Mouse (Mus musculus) stomach, embryonic 16.5 days (tissue): ENCODE measurements around the gene Drap1. TPM values are rescaled to one million over a fixed set of nuclear protein-coding genes. Genes with fewer than 3 reads are reported as not detected.
A peak's percentile ranks its signal among the peaks of the same experiment; 100 is the strongest.
"Not testable (repeated sequence)": the region's sequence is repeated elsewhere in the genome, so short reads cannot be mapped to it uniquely, and the experiment has no call there.

Experiments used
- ATAC-seq: fragments of 200-750 bp; cut with Nextera tagmentation; 2 replicates; pipeline ENCODE4 v1.8.0; 2017; ENCODE audit warnings: moderate number of reproducible peaks, moderate TSS enrichment; ENCODE audit not compliant: insufficient read depth, low FRiP score
- H3K27ac ChIP-seq: fragments of 300-500 bp; sonication (generic); 2 replicates; pipeline ENCODE4 v1.5.1; 2014; ENCODE audit warnings: low read length
- H3K27me3 ChIP-seq: fragments of 300-500 bp; sonication (generic); 2 replicates; pipeline ENCODE4 v1.6.1; 2014; ENCODE audit warnings: low read length, control low read depth, mixed read lengths; ENCODE audit not compliant: control insufficient read depth, insufficient read depth
- H3K36me3 ChIP-seq: fragments of 300-500 bp; sonication (generic); 2 replicates; pipeline ENCODE4 v1.6.1; 2014; ENCODE audit warnings: low read length; ENCODE audit not compliant: control insufficient read depth, insufficient read depth
- H3K4me1 ChIP-seq: fragments of 300-500 bp; sonication (generic); 2 replicates; pipeline ENCODE4 v1.6.1; 2014; ENCODE audit warnings: low read length, control low read depth, mixed read lengths; ENCODE audit not compliant: control insufficient read depth, insufficient read depth
- H3K4me2 ChIP-seq: fragments of 300-500 bp; sonication (generic); 2 replicates; pipeline ENCODE4 v1.6.1; 2014; ENCODE audit warnings: low read depth, low read length, mixed read lengths
- H3K4me3 ChIP-seq: fragments of 300-500 bp; sonication (generic); replicated peaks from 2 replicates; pipeline ENCODE4 v1.5.1; 2014; ENCODE audit warnings: mild to moderate bottlenecking, low read length
- H3K9ac ChIP-seq: fragments of 300-500 bp; sonication (generic); 2 replicates; pipeline ENCODE4 v1.6.1; 2014; ENCODE audit warnings: low read length
- H3K9me3 ChIP-seq: fragments of 300-500 bp; sonication (generic); replicated peaks from 2 replicates; pipeline ENCODE4 v1.6.1; 2016; ENCODE audit warnings: low read length, control low read depth; ENCODE audit not compliant: control insufficient read depth
- WGBS: fragments of 180-500 bp; shearing (Covaris S2); extraction: QIAGEN DNeasy Blood & Tissue Kit; methylation state at CpG from one replicate; pipeline ENCODE4 v1.1.7; 2014; 5-methylcytosine and 5-hydroxymethylcytosine counted together
- polyA plus RNA-seq: library from polyadenylated mRNA; unstranded; fragments of >200 nt; fragmentation: Nextera tagmentation; extraction: Ambion mirVana; gene quantifications from 2 replicates; pipeline ENCODE4 v1.2.1, GENCODE M21; 2015

The Drap1 gene
- polyA plus RNA-seq, 1 experiment from 2014 or later, result 207 TPM

DNA sequence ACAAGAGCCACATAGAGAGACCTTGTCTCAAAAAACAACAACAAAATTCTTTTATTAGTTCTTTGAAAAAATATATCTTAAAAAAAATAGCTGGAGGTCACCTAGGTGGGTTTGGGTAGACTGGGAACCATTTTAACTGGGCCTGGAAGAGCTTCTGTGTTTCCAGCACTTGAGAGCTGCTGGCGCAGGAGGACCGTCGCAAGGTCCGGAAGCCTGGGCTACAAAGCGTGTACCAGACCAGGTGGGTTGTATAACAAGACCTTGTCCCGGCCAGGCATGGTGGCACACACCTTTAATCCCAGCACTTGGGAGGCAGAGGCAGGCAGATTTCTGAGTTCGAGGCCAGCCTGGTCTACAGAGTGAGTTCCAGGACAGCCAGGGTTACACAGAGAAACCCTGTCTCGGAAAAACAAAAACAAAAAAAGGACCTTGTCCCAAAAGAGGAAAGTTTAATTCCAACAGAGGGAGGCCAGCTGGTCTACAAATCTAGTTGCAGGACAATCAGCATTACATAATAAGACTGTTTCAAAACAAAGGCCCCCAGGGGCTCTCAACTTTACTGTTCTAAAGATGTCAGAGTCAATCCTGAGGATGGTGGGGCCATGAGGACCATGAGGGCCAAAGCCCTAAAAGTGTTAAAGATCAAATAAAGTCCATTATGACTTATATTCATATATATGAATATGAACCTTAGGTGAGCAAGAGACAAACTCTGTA, 5.9 kb downstream of the Drap1 start:
- no peaks in the 10 kb centered on the region for H3K9me3 ChIP-seq
- 94% methylated on average over 8 of the region's 8 CpGs for WGBS
- H3K27ac ChIP-seq, result no peak overlapping the region
- H3K9ac ChIP-seq, result no peak overlapping the region
- no peaks in the 10 kb centered on the region for H3K36me3 ChIP-seq
- H3K4me1 ChIP-seq, result peaks cover 8% of the 10 kb centered on the region; the same call in 1 of the 2 replicates
- H3K27me3 ChIP-seq, result no peaks in the 10 kb centered on the region
- no peak for ATAC-seq
- H3K4me2 ChIP-seq, result no peak overlapping the region
- H3K4me3 ChIP-seq, result no peak overlapping the region

DNA sequence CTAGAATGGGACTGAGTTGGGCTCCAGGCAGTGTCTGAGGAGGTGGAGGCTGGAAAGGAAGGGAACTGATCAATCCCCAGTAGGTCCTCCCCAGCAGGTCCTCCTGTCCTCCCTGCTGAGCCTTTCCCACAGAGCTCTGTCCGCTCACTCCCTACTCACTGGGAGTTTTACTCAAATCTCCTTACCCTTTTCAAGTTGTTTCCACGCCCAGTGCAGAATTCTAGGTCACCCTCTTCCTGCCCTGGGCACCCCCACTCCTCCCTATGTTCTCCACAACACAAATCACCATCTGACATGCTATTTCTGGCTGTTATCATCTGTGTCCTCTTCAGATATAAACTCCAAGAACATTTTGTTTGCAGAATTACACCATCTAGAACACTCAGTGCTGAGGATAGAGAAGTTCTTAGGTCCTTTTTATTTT, 10.2 kb downstream of the Drap1 start:
- H3K27me3 ChIP-seq, result no peaks in the 10 kb centered on the region
- no peak for ATAC-seq
- no peak overlapping the region for H3K9ac ChIP-seq
- H3K4me2 ChIP-seq, result no peak overlapping the region
- H3K9me3 ChIP-seq, result no peaks in the 10 kb centered on the region
- H3K36me3 ChIP-seq, result no peaks in the 10 kb centered on the region
- H3K4me1 ChIP-seq, result no peaks in the 10 kb centered on the region
- H3K27ac ChIP-seq, result no peak overlapping the region
- WGBS, result 72% methylated on average over 2 of the region's 2 CpGs
- H3K4me3 ChIP-seq, result no peak overlapping the region

DNA sequence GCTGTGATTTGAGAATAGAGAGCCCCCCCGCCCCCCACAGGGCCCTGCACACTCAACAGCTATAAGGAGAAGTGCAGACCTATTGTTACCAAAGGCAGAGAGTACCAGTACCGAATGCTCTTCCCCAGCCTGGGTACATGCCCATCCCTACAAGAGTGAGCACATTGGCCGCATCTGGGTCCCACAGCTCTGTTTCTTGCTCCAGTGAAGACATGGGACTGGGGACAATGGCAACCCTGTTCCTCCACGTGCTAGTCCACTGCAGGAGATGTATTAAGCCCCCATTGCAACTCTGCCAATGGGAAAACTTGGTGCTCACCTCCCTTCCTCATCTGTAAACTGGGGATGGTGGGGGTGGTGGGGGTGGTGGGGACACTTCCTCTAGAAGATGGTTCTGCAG, 10.9 kb downstream of the Drap1 start:
- Histone ChIP-seq H3K4me2 (no peak overlapping the region), H3K27me3 (no peaks in the 10 kb centered on the region), H3K36me3 (no peaks in the 10 kb centered on the region), H3K4me1 (no peaks in the 10 kb centered on the region), H3K4me3 (no peak overlapping the region), H3K27ac (no peak overlapping the region), H3K9ac (no peak overlapping the region), H3K9me3 (no peaks in the 10 kb centered on the region)
- WGBS, result 70% methylated on average over 4 of the region's 4 CpGs
- no peak for ATAC-seq

DNA sequence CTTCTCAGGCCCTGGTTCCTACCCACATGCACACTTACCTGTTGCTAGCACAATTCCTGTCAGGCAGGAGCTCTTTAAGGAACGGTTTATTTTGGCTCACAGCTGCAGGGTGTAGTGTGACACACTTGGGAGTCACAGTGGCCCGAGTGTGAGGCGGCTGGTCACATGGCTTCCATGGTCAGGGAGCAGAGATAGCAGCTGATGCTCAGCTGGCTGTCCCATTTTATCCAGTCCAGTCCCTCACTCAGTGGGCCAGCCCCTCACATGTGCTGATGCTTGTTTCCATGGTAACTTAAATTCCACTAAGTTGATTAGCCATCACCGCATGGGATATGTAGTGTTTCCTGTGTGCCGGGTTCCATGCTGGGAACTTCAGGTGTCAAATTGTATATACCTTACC, 12.8 kb downstream of the Drap1 start:
- Histone ChIP-seq H3K36me3 (no peaks in the 10 kb centered on the region), H3K4me1 (no peaks in the 10 kb centered on the region), H3K9ac (no peak overlapping the region), H3K27ac (no peak overlapping the region), H3K4me2 (no peak overlapping the region), H3K27me3 (no peaks in the 10 kb centered on the region), H3K9me3 (no peaks in the 10 kb centered on the region), H3K4me3 (no peak overlapping the region)
- ATAC-seq, result no peak
- 60% methylated on average over 5 of the region's 5 CpGs for WGBS

DNA sequence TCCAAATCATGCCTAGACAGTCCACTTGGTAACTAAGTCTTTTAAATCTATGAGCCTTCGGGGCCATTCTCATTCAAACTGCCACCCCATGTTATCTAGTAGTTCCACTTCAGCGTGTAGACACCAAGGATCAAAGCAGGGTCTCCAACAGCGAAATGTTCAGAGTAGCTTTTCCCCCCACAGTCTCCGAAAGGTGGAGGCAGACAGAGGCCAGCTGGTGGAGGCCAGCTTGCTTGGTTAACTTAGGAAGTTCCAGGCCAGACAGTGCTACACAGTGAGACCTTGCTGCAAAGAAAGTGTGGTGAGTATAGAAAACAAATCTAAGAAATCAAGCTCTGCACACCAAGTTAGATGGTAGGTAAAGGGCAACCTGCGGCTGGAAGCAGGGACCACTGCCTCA, 14.1 kb downstream of the Drap1 start:
- Histone ChIP-seq H3K36me3 (no peaks in the 10 kb centered on the region), H3K9me3 (no peaks in the 10 kb centered on the region), H3K4me3 (no peak overlapping the region), H3K9ac (no peak overlapping the region), H3K4me1 (no peaks in the 10 kb centered on the region), H3K27me3 (no peaks in the 10 kb centered on the region), H3K27ac (no peak overlapping the region), H3K4me2 (no peak overlapping the region)
- WGBS, result 81% methylated on average over 5 of the region's 5 CpGs
- no peak for ATAC-seq

DNA sequence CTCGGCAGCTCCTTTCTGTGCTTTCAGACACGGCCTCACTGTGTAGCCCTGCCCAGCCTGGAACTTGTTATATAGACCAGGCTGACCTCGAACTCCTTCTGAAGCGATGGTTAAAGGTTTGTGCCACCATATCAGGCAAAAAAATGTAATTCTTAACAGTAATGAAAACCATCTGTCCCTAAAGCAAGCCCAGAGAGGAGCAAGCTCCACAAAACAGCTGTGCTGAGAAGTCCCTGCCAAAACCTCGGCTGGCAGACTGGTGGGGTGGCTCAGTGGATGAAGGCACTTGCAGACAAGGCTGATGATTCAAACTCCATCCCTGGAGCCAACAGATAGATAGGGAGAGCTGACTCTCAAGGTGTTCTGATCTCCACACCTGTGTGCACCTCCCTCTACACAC, 15.7 kb downstream of the Drap1 start:
- Histone ChIP-seq H3K4me1 (no peaks in the 10 kb centered on the region), H3K4me2 (no peak overlapping the region), H3K36me3 (no peaks in the 10 kb centered on the region), H3K9me3 (no peaks in the 10 kb centered on the region), H3K27me3 (no peaks in the 10 kb centered on the region), H3K27ac (no peak overlapping the region), H3K4me3 (no peak overlapping the region), H3K9ac (no peak overlapping the region)
- 71% methylated on average over 5 of the region's 5 CpGs for WGBS
- ATAC-seq, result no peak

DNA sequence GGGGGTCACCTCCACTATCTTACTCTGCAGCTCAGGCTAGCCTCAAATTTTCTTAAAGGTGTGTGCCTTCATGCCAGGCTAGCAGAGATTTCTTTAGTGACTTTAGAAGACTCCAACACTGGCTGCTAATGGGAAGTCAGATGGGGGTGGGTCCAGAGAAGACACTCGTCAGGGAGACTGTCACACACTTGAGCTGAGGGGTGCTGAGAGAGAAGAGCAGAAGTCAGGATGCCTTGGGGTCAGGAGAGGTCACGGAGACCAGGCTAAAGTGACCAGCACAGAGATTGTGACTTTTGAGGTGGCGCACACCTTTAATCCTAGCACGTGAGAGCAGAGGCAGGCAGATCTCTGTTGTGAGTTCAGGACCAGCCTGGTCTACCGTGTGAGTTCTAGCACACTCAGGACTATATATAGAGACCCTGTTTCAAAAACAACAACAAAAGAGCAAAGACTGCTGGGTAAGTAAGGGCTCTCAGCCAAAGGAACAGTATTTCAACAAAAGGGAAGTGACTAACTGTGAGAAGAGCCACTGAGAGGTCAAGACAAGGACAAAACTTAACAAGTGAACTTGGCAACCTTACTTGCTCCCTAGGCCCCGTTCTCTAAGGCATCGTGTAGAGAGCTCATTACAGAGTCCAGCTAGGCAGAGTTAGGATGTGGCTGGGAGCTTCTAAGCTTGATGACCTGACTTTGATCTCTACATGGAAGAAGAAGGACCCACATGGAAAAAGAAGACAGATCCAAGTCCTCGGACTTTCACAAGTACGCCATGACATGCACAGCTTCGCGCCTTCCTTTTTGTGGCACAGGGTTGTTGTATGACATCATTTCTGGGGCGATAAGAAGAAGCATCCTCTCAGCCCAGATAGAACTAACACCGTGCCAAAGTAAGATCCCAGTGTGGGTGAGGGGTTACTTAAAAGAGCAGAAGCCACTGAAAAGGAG, 16.4 kb downstream of the Drap1 start:
- Histone ChIP-seq H3K27me3 (no peaks in the 10 kb centered on the region), H3K4me3 (no peak overlapping the region), H3K4me1 (no peaks in the 10 kb centered on the region), H3K9me3 (no peaks in the 10 kb centered on the region), H3K36me3 (no peaks in the 10 kb centered on the region), H3K27ac (no peak overlapping the region), H3K4me2 (peak overlapping the region; percentile 79; the same call in 1 of the 2 replicates), H3K9ac (no peak overlapping the region)
- WGBS, result 82% methylated on average over 13 of the region's 13 CpGs
- no peak for ATAC-seq

DNA sequence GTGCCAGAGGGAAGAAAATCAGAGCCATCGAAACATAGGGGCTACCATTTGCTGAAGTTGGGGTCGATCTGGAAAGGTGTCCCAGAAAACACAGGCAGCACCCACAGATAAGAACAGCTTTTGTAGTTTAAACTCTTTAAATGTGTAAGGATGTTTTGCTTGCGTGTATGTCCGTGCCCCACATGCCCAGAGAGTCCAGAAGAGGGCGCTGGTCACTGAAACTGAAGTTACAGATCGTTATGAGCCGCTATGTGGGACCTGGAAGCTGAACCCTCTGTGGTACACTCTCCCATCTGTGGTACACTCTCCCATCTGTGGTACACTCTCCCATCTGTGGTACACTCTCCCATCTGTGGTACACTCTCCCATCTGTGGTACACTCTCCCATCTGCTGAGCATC, 17.6 kb downstream of the Drap1 start:
- peak overlapping the region; percentile 58 for H3K4me3 ChIP-seq

DNA sequence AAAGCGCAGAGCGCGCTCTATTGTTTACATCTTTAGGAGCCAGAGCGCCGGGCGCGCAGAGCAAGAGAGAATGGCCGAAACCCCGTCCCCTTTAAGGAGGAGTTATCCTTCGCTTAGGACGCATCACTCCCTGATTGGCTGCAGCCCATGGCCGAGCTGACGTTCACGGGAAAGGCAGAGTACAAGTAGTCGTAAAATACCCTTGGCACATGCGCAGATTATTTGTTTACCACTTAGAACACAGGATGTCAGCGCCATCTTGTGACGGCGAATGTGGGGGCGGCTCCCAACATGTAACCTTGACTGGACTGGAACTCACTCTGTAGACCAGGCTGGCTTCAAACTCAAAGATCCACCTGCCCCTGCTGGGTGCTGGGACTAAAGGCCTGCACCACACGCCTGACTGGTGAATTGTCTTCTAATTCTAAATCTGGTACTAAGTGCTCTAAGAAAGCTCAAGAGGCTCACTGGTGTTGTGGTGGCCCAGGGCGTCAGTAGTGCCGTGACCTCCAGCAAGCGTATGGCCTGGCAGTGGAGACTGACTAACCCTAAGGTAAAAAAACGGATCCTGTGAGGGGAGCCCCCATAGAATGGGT, 18.1 kb downstream of the Drap1 start:
- H3K4me1 ChIP-seq, H3K27me3 ChIP-seq, H3K36me3 ChIP-seq, H3K9me3 ChIP-seq: not testable (repeated sequence)
- WGBS, result 12% methylated on average over 21 of the region's 25 CpGs
- peak overlapping the region; percentile 81 for H3K27ac ChIP-seq
- H3K4me2 ChIP-seq, result peak overlapping the region; percentile 79
- peak overlapping the region; percentile 58 for H3K4me3 ChIP-seq
- peak; percentile 75 for ATAC-seq
- H3K9ac ChIP-seq, result peak overlapping the region; percentile 78

More for the DNA sequence above, 17.6 kb downstream of the Drap1 start:
- 9% methylated on average over 7 of the region's 7 CpGs for WGBS
- H3K9ac ChIP-seq, result peak overlapping the region; percentile 78
- H3K27ac ChIP-seq, result peak overlapping the region; percentile 81
- H3K4me2 ChIP-seq, result peak overlapping the region; percentile 79
- ATAC-seq, result peak; percentile 57
- no peaks in the 10 kb centered on the region for H3K9me3 ChIP-seq
- no peaks in the 10 kb centered on the region for H3K27me3 ChIP-seq
- no peaks in the 10 kb centered on the region for H3K36me3 ChIP-seq
- H3K4me1 ChIP-seq, result no peaks in the 10 kb centered on the region
